Mouse (Mus musculus) testis, adult 2 months (tissue): Measurements from ENCODE around the gene Eefsec.

ENCODE experiments used
- CTCF ChIP-seq: fragments of 200-500 bp; IDR thresholded peaks from 2 replicates; pipeline ENCODE4 v1.5.1; 2012; ENCODE audit warnings: low read depth, mild to moderate bottlenecking, inconsistent platforms, low read length, moderate library complexity; ENCODE audit not compliant: control insufficient read depth, insufficient read depth, insufficient replicate concordance
- POLR2A ChIP-seq: fragments of 200-500 bp; IDR thresholded peaks from 2 replicates; pipeline ENCODE4 v1.6.1; 2012; ENCODE audit warnings: low read depth, mild to moderate bottlenecking, inconsistent platforms, low read length, moderate library complexity; ENCODE audit not compliant: control insufficient read depth

DNA sequence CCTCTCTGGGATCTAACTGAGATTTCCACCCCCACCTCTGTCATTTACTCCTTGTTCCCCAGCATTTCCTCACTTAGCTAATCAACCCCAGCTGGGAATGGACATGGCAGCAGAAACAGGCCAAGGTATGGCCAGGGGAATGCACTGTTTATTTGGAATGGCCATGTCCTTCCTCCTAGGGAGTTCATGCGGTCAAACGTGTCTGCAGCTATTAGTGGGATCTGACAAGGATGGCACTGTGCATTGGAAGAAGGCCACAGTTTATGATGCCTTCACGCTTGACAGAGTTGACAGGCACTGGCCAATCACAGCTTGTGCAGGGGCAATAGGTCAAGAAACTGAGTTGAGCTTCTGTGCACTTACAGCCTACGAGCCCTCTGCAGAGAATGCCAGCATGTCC lies 93.8 kb downstream of the Eefsec start:
- no peak for TF ChIP-seq CTCF
- no peak for TF ChIP-seq POLR2A
